Mouse (Mus musculus) liver, embryonic 14.5 days (tissue): ENCODE measurements around the gene Slc25a19.

Source experiments
- CTCF ChIP-seq: IDR thresholded peaks from 2 replicates; pipeline ENCODE4 v1.5.1; 2016; ENCODE audit warnings: antibody characterized with exemption, low read depth, control low read depth
- EP300 ChIP-seq: IDR thresholded peaks from 2 replicates; pipeline ENCODE4 v1.6.1; 2016; ENCODE audit warnings: antibody characterized with exemption, low read depth

DNA sequence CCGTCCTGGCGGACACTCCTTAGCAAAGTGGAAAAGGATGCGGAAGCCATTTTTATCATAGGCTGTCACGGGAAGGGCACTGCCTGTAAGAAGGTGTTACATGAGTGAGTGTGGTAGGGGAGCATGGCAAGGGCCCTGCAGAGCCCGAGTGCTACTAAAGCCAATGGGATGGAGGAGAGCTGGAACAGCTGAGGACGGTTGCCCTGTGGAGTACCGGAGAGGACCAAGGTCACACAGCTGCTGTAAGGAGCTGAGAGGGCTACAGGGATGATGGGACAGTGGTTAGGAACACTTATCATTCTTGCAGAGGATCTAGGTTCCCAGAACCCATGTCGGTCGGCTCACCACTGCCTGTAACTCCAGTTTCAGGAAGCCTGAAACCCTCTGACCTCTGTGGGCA lies 41.7 kb downstream of the Slc25a19 start:
- no peak for TF ChIP-seq CTCF
- TF ChIP-seq EP300: no peak
